Mouse (Mus musculus): ENCODE measurements at regions not wholly inside any gene's neighbourhood (a gene's known extent, or its start where the extent isn't known, plus 50 kb on each side); places are given as distances from the start of the nearest gene placed in this dataset.

DNA sequence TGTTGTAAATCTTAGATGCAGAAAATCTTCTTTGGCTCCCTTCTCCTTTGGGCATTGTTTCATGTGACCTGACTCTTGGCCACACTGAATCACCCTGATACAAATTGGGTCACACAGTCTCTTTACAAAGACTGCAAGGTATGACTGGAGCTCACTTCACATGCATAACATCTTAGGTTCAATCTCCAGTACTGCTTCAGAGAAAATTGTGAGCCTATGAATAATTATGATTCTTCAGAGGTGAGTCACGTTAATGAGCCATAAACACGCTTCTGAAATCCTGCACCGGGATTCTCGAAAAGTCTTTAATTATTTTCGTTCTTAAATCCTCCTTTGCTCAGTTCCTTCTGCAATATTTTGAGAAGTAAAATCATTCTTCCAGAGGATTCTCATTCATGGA lies 307.7 kb downstream of the Lmo7 start:
- H3K27ac ChIP-seq, result no peak overlapping the region
- no peak overlapping the region for H3K4me3 ChIP-seq (replicated peaks)
- no peak for ATAC-seq (replicated peaks; ENCODE audit: low FRiP score)
- 84% methylated on average over 5 of the region's 5 CpGs for WGBS
- H3K36me3 ChIP-seq, result no peaks in the 10 kb centered on the region
- no peaks in the 10 kb centered on the region for H3K9me3 ChIP-seq (replicated peaks)
- no peaks in the 10 kb centered on the region for H3K4me1 ChIP-seq
- H3K9ac ChIP-seq, result no peak overlapping the region
- H3K4me2 ChIP-seq, result no peak overlapping the region
- H3K27me3 ChIP-seq, result no peaks in the 10 kb centered on the region

DNA sequence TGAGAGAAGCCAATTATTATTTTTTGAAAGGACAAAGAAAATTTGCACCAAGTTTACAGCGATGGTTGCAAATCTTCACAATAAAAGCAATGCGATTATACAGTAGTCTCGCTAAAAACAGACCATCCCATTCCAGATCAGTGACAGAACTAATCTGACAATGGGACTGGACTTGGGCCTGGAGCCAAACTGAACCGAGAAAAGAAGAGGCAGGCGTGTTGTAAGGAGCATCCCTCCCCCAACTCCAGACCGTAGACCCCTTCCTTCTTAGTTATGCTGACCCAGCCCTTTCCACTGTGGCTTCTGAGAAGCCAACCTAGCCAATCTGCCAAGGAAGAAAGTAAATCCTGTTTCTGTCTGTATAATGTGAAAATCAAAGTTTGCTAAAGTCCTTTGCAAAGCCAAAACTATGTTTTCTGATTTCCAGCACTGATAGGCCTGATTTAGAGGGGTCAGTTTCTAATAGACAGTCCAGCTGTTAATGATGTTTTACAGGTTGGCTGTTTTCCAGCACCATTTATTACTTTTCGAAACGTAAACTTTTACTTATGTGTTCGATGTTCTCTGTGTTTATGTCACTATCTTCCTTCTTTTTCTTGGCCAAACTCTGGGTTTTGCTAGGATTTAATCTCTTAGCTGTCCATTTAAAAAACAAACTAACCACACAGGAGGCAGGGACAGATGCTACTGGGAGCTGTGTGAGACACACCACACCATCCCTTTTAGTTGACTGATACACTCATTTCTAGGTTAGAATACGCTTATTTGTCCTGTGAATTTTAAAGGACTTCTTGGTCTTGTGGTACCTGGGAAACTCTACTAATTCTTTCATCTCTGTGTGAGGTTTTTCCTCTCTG lies 301.5 kb downstream of the Lmo7 start:
- peak; percentile 78 for ATAC-seq (replicated peaks; ENCODE audit: low FRiP score)
- 44% methylated on average over 10 of the region's 10 CpGs for WGBS
- H3K27ac ChIP-seq, result 0 out of 2 replicates have a peak overlapping the region, but pooled peaks have one; percentile 48
- H3K4me2 ChIP-seq, result no peak overlapping the region
- H3K4me1 ChIP-seq, result no peaks in the 10 kb centered on the region
- no peaks in the 10 kb centered on the region for H3K27me3 ChIP-seq
- H3K9me3 ChIP-seq (replicated peaks), result no peaks in the 10 kb centered on the region
- H3K4me3 ChIP-seq (replicated peaks), result no peak overlapping the region
- H3K9ac ChIP-seq, result no peak overlapping the region
- no peaks in the 10 kb centered on the region for H3K36me3 ChIP-seq

DNA sequence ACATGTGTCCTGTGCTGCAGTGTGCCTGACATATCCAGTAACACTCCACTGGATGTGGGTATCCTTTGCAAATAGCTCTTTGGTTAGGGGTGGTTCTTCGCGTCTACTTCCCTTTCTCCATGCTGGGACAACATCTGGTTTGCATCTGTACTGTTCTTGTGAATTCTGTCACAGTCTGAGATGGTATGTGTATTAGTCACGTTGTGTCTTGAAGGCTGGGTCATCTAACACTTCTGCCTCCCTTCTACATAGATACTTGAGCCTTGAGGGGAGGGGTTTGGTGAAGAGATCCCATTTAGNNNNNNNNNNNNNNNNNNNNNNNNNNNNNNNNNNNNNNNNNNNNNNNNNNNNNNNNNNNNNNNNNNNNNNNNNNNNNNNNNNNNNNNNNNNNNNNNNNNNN lies 294.9 kb downstream of the Lmo7 start:
- Histone ChIP-seq H3K4me3 (replicated peaks) (no peak overlapping the region), H3K27me3 (no peaks in the 10 kb centered on the region), H3K9me3 (replicated peaks) (no peaks in the 10 kb centered on the region), H3K9ac (no peak overlapping the region), H3K36me3 (no peaks in the 10 kb centered on the region), H3K4me1 (peaks cover 3% of the 10 kb centered on the region; the same call in 1 of the 2 replicates), H3K4me2 (no peak overlapping the region), H3K27ac (no peak overlapping the region)
- 67% methylated on average over 3 of the region's 3 CpGs for WGBS
- no peak for ATAC-seq (replicated peaks; ENCODE audit: low FRiP score)

DNA sequence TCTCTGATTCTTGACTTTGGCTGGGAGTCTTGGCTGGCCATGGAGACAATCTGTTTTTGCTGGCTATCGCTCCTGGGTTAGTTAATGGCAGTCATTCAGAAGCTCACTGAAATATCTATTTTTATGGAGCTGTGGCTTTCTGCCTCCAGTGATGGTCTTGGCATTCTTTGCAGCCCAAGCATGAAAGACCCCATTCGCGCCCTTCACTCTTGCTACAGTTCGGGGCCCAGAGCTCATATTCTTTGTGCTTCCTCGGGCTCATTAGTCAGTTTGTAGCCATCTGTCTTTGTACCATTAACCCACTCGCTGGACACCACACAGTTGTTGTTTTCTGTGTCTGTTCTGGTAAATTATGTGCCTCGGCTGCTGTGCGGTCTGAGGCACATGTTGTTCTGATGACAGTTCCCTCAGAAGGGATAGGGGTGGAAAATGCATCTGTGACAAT lies 290.4 kb downstream of the Lmo7 start:
- Histone ChIP-seq H3K4me2 (no peak overlapping the region), H3K27ac (no peak overlapping the region), H3K36me3 (no peaks in the 10 kb centered on the region), H3K4me3 (replicated peaks) (no peak overlapping the region), H3K9me3 (replicated peaks) (no peaks in the 10 kb centered on the region), H3K4me1 (peaks cover 3% of the 10 kb centered on the region; the same call in 1 of the 2 replicates), H3K27me3 (no peaks in the 10 kb centered on the region), H3K9ac (no peak overlapping the region)
- 43% methylated on average over 8 of the region's 8 CpGs for WGBS
- peak; percentile 56; the same call in 1 of the 2 replicates for ATAC-seq (replicated peaks; ENCODE audit: low FRiP score)

DNA sequence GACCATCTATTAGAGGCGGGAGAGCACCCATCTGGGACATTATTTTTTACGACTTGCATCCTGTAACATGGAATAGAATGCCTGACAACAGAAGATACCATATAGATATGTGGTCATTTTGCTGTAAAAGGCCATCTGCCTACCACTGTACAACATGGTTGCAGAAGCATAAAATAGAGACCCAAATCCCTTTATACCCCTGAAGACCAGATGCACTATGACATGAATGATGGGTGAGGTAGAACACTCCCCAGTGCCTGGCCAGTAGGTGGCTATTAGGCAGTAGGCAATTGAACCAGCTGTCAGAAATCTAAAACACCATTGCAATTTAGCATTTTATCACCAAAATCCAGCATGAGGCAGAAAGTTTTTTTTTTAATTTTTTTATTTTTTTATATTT lies 289.6 kb downstream of the Lmo7 start:
- Histone ChIP-seq H3K27ac (no peak overlapping the region), H3K9ac (no peak overlapping the region), H3K36me3 (no peaks in the 10 kb centered on the region), H3K4me3 (replicated peaks) (no peak overlapping the region), H3K4me2 (no peak overlapping the region), H3K4me1 (peaks cover 3% of the 10 kb centered on the region; the same call in 1 of the 2 replicates), H3K27me3 (no peaks in the 10 kb centered on the region), H3K9me3 (replicated peaks) (no peaks in the 10 kb centered on the region)
- WGBS, result 82% methylated on average over 2 of the region's 2 CpGs
- ATAC-seq (replicated peaks; ENCODE audit: low FRiP score), result no peak

DNA sequence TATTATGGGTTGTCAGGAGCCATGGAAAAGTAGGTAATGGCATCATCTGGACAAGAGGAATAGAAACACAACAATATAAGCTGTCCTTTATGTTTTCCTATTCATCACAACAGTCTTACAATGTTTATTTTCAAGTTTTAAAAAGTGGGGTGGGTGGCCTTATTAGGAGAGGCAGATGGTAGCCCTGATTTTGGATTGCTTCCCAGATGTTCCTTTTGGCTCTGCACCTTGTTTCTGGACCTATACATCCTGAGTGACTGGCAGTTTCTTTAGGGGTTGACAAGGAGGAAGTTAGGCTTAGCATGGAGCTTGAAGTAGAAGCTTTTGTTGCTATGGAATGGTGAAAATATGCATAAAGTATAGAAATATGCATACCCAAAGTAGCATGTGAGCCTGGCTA lies 286.8 kb downstream of the Lmo7 start:
- no peak overlapping the region for H3K27ac ChIP-seq
- H3K4me3 ChIP-seq (replicated peaks), result no peak overlapping the region
- no peak for ATAC-seq (replicated peaks; ENCODE audit: low FRiP score)
- H3K9ac ChIP-seq, result no peak overlapping the region
- no peaks in the 10 kb centered on the region for H3K27me3 ChIP-seq
- peaks cover 3% of the 10 kb centered on the region; the same call in 1 of the 2 replicates for H3K4me1 ChIP-seq
- H3K36me3 ChIP-seq, result no peaks in the 10 kb centered on the region
- H3K9me3 ChIP-seq (replicated peaks), result no peaks in the 10 kb centered on the region
- H3K4me2 ChIP-seq, result no peak overlapping the region

DNA sequence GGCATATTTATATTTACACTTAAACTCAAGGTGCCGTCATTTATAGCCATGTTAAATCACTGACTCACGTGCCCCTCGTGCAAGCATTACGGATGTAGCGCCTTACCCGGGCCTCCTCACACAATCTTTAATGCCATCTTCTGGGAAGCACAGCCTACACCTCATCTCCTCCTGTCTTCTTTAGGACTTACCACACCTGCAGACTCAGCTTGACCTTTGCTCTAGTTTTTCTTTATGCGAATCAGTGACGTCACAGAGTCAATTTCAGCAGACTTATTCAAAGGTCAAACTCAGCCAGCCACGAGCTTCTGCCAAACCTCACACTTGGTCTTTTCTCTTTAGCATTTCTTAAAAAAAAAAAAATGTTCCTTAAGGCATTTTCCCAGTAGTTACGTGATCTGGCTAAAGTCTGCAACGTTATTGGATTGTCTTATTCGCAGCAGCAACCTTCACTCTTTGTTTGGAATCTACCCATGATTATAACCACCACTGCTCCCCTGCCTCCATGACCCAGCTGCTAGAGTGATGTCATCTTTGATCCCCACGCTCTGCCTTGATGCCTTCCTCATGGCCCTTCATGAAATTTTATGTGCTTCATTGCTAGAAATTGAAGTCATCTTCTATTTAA lies 285.3 kb downstream of the Lmo7 start:
- H3K9ac ChIP-seq, result no peak overlapping the region
- WGBS, result 69% methylated on average over 13 of the region's 13 CpGs
- no peaks in the 10 kb centered on the region for H3K27me3 ChIP-seq
- H3K4me2 ChIP-seq, result no peak overlapping the region
- no peak overlapping the region for H3K27ac ChIP-seq
- H3K9me3 ChIP-seq (replicated peaks), result no peaks in the 10 kb centered on the region
- no peak for ATAC-seq (replicated peaks; ENCODE audit: low FRiP score)
- no peaks in the 10 kb centered on the region for H3K36me3 ChIP-seq
- H3K4me3 ChIP-seq (replicated peaks), result no peak overlapping the region
- no peaks in the 10 kb centered on the region; the same call in 1 of the 2 replicates for H3K4me1 ChIP-seq

DNA sequence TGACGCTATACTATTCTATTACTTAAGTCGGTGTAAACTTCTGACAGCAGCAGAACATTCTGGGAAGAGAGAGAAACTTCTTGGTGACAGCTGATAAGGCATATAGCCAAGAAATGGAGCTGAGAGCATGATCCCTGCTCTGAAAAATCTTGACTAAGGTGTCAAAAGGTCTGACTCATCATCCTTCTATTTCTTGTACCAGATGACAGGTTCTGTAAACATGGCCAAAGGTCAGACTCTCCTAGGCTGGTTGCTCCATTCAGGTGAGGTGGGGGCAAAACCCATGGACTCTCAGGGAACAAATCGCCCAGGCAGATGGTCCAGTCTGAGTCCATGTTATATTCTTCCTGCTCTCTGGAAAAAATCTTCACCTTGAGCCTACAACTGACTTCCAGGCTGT lies 283.5 kb downstream of the Lmo7 start:
- Histone ChIP-seq H3K9ac (no peak overlapping the region), H3K36me3 (no peaks in the 10 kb centered on the region), H3K4me1 (no peaks in the 10 kb centered on the region), H3K4me3 (replicated peaks) (no peak overlapping the region), H3K27ac (no peak overlapping the region), H3K9me3 (replicated peaks) (no peaks in the 10 kb centered on the region), H3K4me2 (no peak overlapping the region), H3K27me3 (no peaks in the 10 kb centered on the region)
- WGBS, result 61% methylated on average over 3 of the region's 3 CpGs
- no peak for ATAC-seq (replicated peaks; ENCODE audit: low FRiP score)

DNA sequence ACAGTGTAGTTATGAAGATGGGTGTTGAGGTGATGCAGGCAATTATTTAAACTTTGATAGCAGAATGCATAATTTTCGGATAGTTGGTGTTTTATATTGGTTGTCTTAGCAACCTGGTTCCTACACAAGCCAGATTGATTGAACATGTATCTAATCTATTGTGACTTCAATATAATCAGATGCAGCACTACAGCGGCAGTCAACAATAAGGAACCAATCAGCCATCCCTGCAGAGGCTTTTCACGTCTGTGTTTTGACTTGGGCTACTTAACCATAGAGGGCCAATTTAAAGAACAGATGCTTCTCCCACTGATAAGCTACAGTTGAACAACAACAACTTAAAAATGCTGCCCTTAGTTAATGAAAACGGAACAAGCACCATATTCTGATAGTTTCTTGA lies 267.8 kb downstream of the Lmo7 start:
- Histone ChIP-seq H3K4me3 (replicated peaks) (no peak overlapping the region), H3K27me3 (no peaks in the 10 kb centered on the region), H3K36me3 (no peaks in the 10 kb centered on the region), H3K4me1 (no peaks in the 10 kb centered on the region), H3K9ac (no peak overlapping the region), H3K27ac (no peak overlapping the region), H3K9me3 (replicated peaks) (no peaks in the 10 kb centered on the region), H3K4me2 (no peak overlapping the region)
- 73% methylated on average over 4 of the region's 4 CpGs for WGBS
- ATAC-seq (replicated peaks; ENCODE audit: low FRiP score), result no peak

DNA sequence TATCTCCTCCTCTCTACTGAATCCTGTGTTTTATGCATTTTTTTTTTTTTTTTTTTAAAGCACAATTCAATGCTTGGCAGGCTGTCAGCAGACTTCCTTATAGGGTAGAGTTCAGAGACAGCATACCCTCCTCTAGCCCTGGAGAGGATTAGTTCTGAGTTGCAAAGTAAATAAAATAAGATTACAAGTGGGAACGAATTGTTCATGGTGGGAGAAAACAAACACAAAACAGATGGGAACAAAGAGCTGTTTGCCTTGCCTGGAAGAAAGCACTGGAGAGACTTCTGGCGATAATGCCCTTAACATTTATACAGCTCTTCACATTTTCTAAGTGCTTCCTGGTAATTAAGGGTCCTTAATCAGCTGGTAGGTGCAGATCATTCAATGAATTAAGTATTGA lies 254.6 kb downstream of the Lmo7 start:
- Histone ChIP-seq H3K4me3 (replicated peaks) (no peak overlapping the region), H3K36me3 (no peaks in the 10 kb centered on the region), H3K27me3 (no peaks in the 10 kb centered on the region), H3K4me1 (no peaks in the 10 kb centered on the region), H3K27ac (no peak overlapping the region), H3K9ac (no peak overlapping the region), H3K4me2 (no peak overlapping the region), H3K9me3 (replicated peaks) (no peaks in the 10 kb centered on the region)
- no peak for ATAC-seq (replicated peaks; ENCODE audit: low FRiP score)
- WGBS, result 15% methylated on average over 2 of the region's 2 CpGs
